Mouse (Mus musculus) cerebellum, adult 18-20 months (tissue): ENCODE data around the gene Ska2.

Experiments
- DNase-seq, 2 experiments: peaks; one replicate each; pipeline ENCODE4 v3.0.0; 2021

Ska2 gene

DNA sequence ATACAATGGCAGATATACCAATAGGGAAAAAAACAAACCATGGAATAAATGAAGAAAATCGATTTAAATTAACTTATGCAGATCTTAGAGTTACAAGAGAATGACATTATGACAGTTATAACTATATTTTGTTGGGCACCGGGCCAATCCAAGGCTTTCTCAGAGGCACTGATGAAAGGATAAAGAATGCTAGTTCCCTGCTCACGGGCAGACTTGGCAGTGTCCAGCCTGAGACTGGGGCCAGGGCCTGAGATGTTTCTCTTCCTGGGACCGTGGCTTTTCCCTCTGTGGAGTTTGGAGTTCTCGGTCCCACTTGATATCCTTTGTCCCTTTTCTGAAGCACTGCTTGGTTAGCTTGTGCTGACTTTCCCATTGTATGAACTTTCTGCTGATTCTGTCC lies 64.6 kb downstream of the Ska2 start:
- no peak for DNase-seq
